Mouse (Mus musculus) liver, embryonic 12.5 days (tissue): ENCODE data around the gene Slit3. TPM values are rescaled to one million over a fixed set of nuclear protein-coding genes. Genes with fewer than 3 reads are reported as not detected.

Experiments
- ATAC-seq: fragments of 200-750 bp; cut with Nextera tagmentation; 2 replicates; pipeline ENCODE4 v1.8.0; 2017; ENCODE audit warnings: moderate number of reproducible peaks, mild to moderate bottlenecking, moderate library complexity
- H3K27ac ChIP-seq: fragments of 300-500 bp; sonication (generic); 2 replicates; pipeline ENCODE4 v1.5.1; 2016; ENCODE audit warnings: mild to moderate bottlenecking
- H3K27me3 ChIP-seq: fragments of 300-500 bp; sonication (generic); replicated peaks from 2 replicates; pipeline ENCODE4 v1.6.1; 2016; ENCODE audit warnings: mild to moderate bottlenecking, moderate library complexity
- H3K36me3 ChIP-seq: fragments of 300-500 bp; sonication (generic); 2 replicates; pipeline ENCODE4 v1.6.1; 2016; ENCODE audit warnings: mild to moderate bottlenecking, moderate library complexity
- H3K4me1 ChIP-seq: fragments of 300-500 bp; sonication (generic); 2 replicates; pipeline ENCODE4 v1.6.1; 2016
- H3K4me2 ChIP-seq: fragments of 300-500 bp; sonication (generic); 2 replicates; pipeline ENCODE4 v1.6.1; 2016; ENCODE audit warnings: mild to moderate bottlenecking, moderate library complexity
- H3K4me3 ChIP-seq: fragments of 300-500 bp; sonication (generic); 2 replicates; pipeline ENCODE4 v1.5.1; 2016; ENCODE audit warnings: mild to moderate bottlenecking, moderate library complexity
- H3K9ac ChIP-seq: fragments of 300-500 bp; sonication (generic); 2 replicates; pipeline ENCODE4 v1.6.1; 2016; ENCODE audit warnings: mild to moderate bottlenecking, moderate library complexity
- H3K9me3 ChIP-seq: fragments of 300-500 bp; sonication (generic); replicated peaks from 2 replicates; pipeline ENCODE4 v1.6.1; 2016; ENCODE audit warnings: mild to moderate bottlenecking, moderate library complexity
- WGBS: fragments of 180-500 bp; shearing (Covaris S2); methylation state at CpG from one replicate; pipeline ENCODE4 v1.1.7; 2016; ENCODE audit not compliant: insufficient replicate concordance; 5-methylcytosine and 5-hydroxymethylcytosine counted together
- polyA plus RNA-seq: library from polyadenylated mRNA; unstranded; fragments of >200 nt; fragmentation: Nextera tagmentation; extraction: Ambion mirVana; gene quantifications from 2 replicates; pipeline ENCODE4 v1.2.1, GENCODE M21; 2016

Gene Slit3
- polyA plus RNA-seq, 1 experiment from 2014 or later: 1.6 TPM

- H3K4me1 ChIP-seq: no peaks in the 10 kb centered on the region
- no peaks in the 10 kb centered on the region for H3K9me3 ChIP-seq
- no peak overlapping the region for H3K4me2 ChIP-seq
- H3K9ac ChIP-seq: no peak overlapping the region
- no peaks in the 10 kb centered on the region for H3K27me3 ChIP-seq
- no peak for ATAC-seq
- 25% methylated on average over 4 of the region's 4 CpGs for WGBS
- H3K4me3 ChIP-seq: no peak overlapping the region
- no peaks in the 10 kb centered on the region for H3K36me3 ChIP-seq
- H3K27ac ChIP-seq: no peak overlapping the region
Measured at GRCm38 (mm10) chr11:35350968-35351367, 229.9 kb downstream of the Slit3 start.

- 19% methylated on average over 2 of the region's 2 CpGs for WGBS
- Histone ChIP-seq H3K9me3 (no peaks in the 10 kb centered on the region), H3K4me1 (no peaks in the 10 kb centered on the region), H3K9ac (no peak overlapping the region), H3K4me2 (no peak overlapping the region), H3K27ac (no peak overlapping the region), H3K4me3 (no peak overlapping the region), H3K27me3 (no peaks in the 10 kb centered on the region), H3K36me3 (no peaks in the 10 kb centered on the region)
- no peak for ATAC-seq
Measured at GRCm38 (mm10) chr11:35351376-35351775, 230.4 kb downstream of the Slit3 start.

GRCm38 (mm10) chr11:35355811-35356210 is 234.8 kb downstream of the Slit3 start:
- Histone ChIP-seq H3K4me2 (no peak overlapping the region), H3K27me3 (no peaks in the 10 kb centered on the region), H3K4me1 (no peaks in the 10 kb centered on the region), H3K4me3 (no peak overlapping the region), H3K36me3 (no peaks in the 10 kb centered on the region), H3K9me3 (no peaks in the 10 kb centered on the region), H3K9ac (no peak overlapping the region), H3K27ac (no peak overlapping the region)
- WGBS: 69% methylated on average over 4 of the region's 4 CpGs
- no peak for ATAC-seq

GRCm38 (mm10) chr11:35361071-35361470 is 240.0 kb downstream of the Slit3 start:
- 52% methylated on average over 6 of the region's 6 CpGs for WGBS
- Histone ChIP-seq H3K4me2 (no peak overlapping the region), H3K27me3 (0 out of 2 replicates have a peak, but pooled peaks cover 7% of the 10 kb centered on the region), H3K4me3 (no peak overlapping the region), H3K36me3 (no peaks in the 10 kb centered on the region), H3K4me1 (no peaks in the 10 kb centered on the region), H3K9ac (no peak overlapping the region), H3K27ac (no peak overlapping the region), H3K9me3 (no peaks in the 10 kb centered on the region)
- ATAC-seq: no peak

- 0 out of 2 replicates have a peak, but pooled peaks cover 7% of the 10 kb centered on the region for H3K27me3 ChIP-seq
- no peaks in the 10 kb centered on the region for H3K4me1 ChIP-seq
- 51% methylated on average over 4 of the region's 4 CpGs for WGBS
- no peak overlapping the region for H3K4me2 ChIP-seq
- H3K27ac ChIP-seq: no peak overlapping the region
- no peak overlapping the region for H3K4me3 ChIP-seq
- no peak for ATAC-seq
- no peaks in the 10 kb centered on the region for H3K36me3 ChIP-seq
- H3K9ac ChIP-seq: no peak overlapping the region
- H3K9me3 ChIP-seq: no peaks in the 10 kb centered on the region
Measured at GRCm38 (mm10) chr11:35362975-35363374, 242.0 kb downstream of the Slit3 start.

- Histone ChIP-seq H3K9me3 (no peaks in the 10 kb centered on the region), H3K4me1 (no peaks in the 10 kb centered on the region), H3K27me3 (0 out of 2 replicates have a peak, but pooled peaks cover 7% of the 10 kb centered on the region), H3K36me3 (no peaks in the 10 kb centered on the region), H3K4me2 (no peak overlapping the region), H3K9ac (no peak overlapping the region), H3K27ac (no peak overlapping the region), H3K4me3 (no peak overlapping the region)
- WGBS: 66% methylated on average over 10 of the region's 10 CpGs
- no peak for ATAC-seq
Measured at GRCm38 (mm10) chr11:35364469-35364868, 243.4 kb downstream of the Slit3 start.

- no peak overlapping the region for H3K27ac ChIP-seq
- H3K36me3 ChIP-seq: no peaks in the 10 kb centered on the region
- no peak overlapping the region for H3K4me2 ChIP-seq
- H3K4me1 ChIP-seq: no peaks in the 10 kb centered on the region
- no peaks in the 10 kb centered on the region for H3K9me3 ChIP-seq
- 0 out of 2 replicates have a peak, but pooled peaks cover 7% of the 10 kb centered on the region for H3K27me3 ChIP-seq
- 22% methylated on average over 8 of the region's 8 CpGs for WGBS
- no peak overlapping the region for H3K4me3 ChIP-seq
- no peak for ATAC-seq
- H3K9ac ChIP-seq: no peak overlapping the region
Measured at GRCm38 (mm10) chr11:35365510-35365931, 244.5 kb downstream of the Slit3 start.

- Histone ChIP-seq H3K27me3 (0 out of 2 replicates have a peak, but pooled peaks cover 7% of the 10 kb centered on the region), H3K9ac (no peak overlapping the region), H3K4me3 (no peak overlapping the region), H3K36me3 (no peaks in the 10 kb centered on the region), H3K4me1 (no peaks in the 10 kb centered on the region), H3K9me3 (no peaks in the 10 kb centered on the region), H3K27ac (no peak overlapping the region), H3K4me2 (no peak overlapping the region)
- no peak for ATAC-seq
- WGBS: 41% methylated on average over 4 of the region's 4 CpGs
Measured at GRCm38 (mm10) chr11:35366611-35367010, 245.6 kb downstream of the Slit3 start.

GRCm38 (mm10) chr11:35367248-35367647 is 246.2 kb downstream of the Slit3 start:
- 0 out of 2 replicates have a peak, but pooled peaks cover 7% of the 10 kb centered on the region for H3K27me3 ChIP-seq
- H3K27ac ChIP-seq: no peak overlapping the region
- no peaks in the 10 kb centered on the region for H3K36me3 ChIP-seq
- H3K9me3 ChIP-seq: peaks cover 2% of the 10 kb centered on the region; the same call in 1 of the 2 replicates
- no peaks in the 10 kb centered on the region for H3K4me1 ChIP-seq
- H3K4me3 ChIP-seq: no peak overlapping the region
- ATAC-seq: no peak
- H3K4me2 ChIP-seq: no peak overlapping the region
- WGBS: 60% methylated on average over 4 of the region's 4 CpGs
- no peak overlapping the region for H3K9ac ChIP-seq

- no peak overlapping the region for H3K4me2 ChIP-seq
- H3K27me3 ChIP-seq: 0 out of 2 replicates have a peak, but pooled peaks cover 7% of the 10 kb centered on the region
- H3K9me3 ChIP-seq: peaks cover 6% of the 10 kb centered on the region; the same call in 1 of the 2 replicates
- no peak overlapping the region for H3K9ac ChIP-seq
- WGBS: 46% methylated on average over 7 of the region's 7 CpGs
- H3K27ac ChIP-seq: no peak overlapping the region
- H3K4me3 ChIP-seq: no peak overlapping the region
- no peaks in the 10 kb centered on the region for H3K36me3 ChIP-seq
- no peaks in the 10 kb centered on the region for H3K4me1 ChIP-seq
- no peak for ATAC-seq
Measured at GRCm38 (mm10) chr11:35369964-35370363, 248.9 kb downstream of the Slit3 start.

GRCm38 (mm10) chr11:35370705-35371104 is 249.7 kb downstream of the Slit3 start:
- H3K9me3 ChIP-seq: peaks cover 6% of the 10 kb centered on the region; the same call in 1 of the 2 replicates
- H3K4me1 ChIP-seq: no peaks in the 10 kb centered on the region
- H3K4me2 ChIP-seq: no peak overlapping the region
- no peak overlapping the region for H3K4me3 ChIP-seq
- 32% methylated on average over 5 of the region's 5 CpGs for WGBS
- H3K9ac ChIP-seq: no peak overlapping the region
- no peaks in the 10 kb centered on the region for H3K36me3 ChIP-seq
- no peak for ATAC-seq
- H3K27ac ChIP-seq: no peak overlapping the region
- H3K27me3 ChIP-seq: 0 out of 2 replicates have a peak, but pooled peaks cover 2% of the 10 kb centered on the region

- Histone ChIP-seq H3K4me3 (no peak overlapping the region), H3K4me2 (no peak overlapping the region), H3K9ac (no peak overlapping the region), H3K27ac (no peak overlapping the region), H3K27me3 (no peaks in the 10 kb centered on the region), H3K36me3 (no peaks in the 10 kb centered on the region), H3K4me1 (no peaks in the 10 kb centered on the region), H3K9me3 (peaks cover 6% of the 10 kb centered on the region; the same call in 1 of the 2 replicates)
- ATAC-seq: no peak
- 64% methylated on average over 3 of the region's 3 CpGs for WGBS
Measured at GRCm38 (mm10) chr11:35372410-35372809, 251.4 kb downstream of the Slit3 start.

GRCm38 (mm10) chr11:35375072-35375471 is 254.0 kb downstream of the Slit3 start:
- no peak for ATAC-seq

More at GRCm38 (mm10) chr11:35375072-35375471, 254.0 kb downstream of the Slit3 start:
- Histone ChIP-seq H3K9me3 (peaks cover 6% of the 10 kb centered on the region; the same call in 1 of the 2 replicates), H3K9ac (no peak overlapping the region), H3K4me1 (0 out of 2 replicates have a peak, but pooled peaks cover 3% of the 10 kb centered on the region), H3K4me3 (no peak overlapping the region), H3K4me2 (no peak overlapping the region), H3K36me3 (no peaks in the 10 kb centered on the region), H3K27ac (no peak overlapping the region), H3K27me3 (no peaks in the 10 kb centered on the region)
- 49% methylated on average over 4 of the region's 4 CpGs for WGBS
